Mouse (Mus musculus): ENCODE measurements around the gene Clic1. TPM values are rescaled to one million over a fixed set of nuclear protein-coding genes. Genes with fewer than 3 reads are reported as not detected.

Clic1 gene
- polyA plus RNA-seq, 1 experiment from 2014 or later, result 351 TPM

DNA sequence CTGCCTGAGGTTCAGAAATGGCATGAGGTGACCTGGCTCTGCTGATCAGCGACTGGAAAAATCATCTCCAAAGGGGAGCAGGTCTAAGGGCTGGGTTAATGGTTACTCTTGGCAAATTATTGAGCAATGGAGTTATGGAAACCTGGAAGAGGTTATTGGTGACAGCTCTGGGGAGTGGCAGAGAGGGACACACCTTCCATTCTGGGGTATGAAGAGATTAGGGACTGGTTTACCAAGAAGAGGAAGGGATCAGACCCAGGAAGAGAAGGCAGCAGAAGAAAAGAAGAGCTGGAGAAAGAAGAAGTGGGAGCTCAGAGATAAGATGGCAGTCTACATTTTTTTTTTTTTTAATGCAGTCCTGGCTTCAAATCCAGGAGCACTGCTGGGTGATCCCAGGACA lies 2.1 kb upstream of the Clic1 start:
- no peak for ATAC-seq (ENCODE audit: extremely low read depth, insufficient number of reproducible peaks, low FRiP score, low TSS enrichment)
- peak overlapping the region; percentile 99 for H3K27ac ChIP-seq (replicated peaks)
- no peaks in the 10 kb centered on the region for H3K9me3 ChIP-seq
- peak overlapping the region; percentile 95 for H3K4me2 ChIP-seq
- peak overlapping the region; percentile 20 for H3K4me3 ChIP-seq
- no peaks in the 10 kb centered on the region for H3K27me3 ChIP-seq (replicated peaks)
- peaks cover 8% of the 10 kb centered on the region for H3K36me3 ChIP-seq
- peak overlapping the region; percentile 70 for H3K9ac ChIP-seq
- WGBS, result 29% methylated on average over 1 of the region's 1 CpGs
- peaks cover 68% of the 10 kb centered on the region for H3K4me1 ChIP-seq

DNA sequence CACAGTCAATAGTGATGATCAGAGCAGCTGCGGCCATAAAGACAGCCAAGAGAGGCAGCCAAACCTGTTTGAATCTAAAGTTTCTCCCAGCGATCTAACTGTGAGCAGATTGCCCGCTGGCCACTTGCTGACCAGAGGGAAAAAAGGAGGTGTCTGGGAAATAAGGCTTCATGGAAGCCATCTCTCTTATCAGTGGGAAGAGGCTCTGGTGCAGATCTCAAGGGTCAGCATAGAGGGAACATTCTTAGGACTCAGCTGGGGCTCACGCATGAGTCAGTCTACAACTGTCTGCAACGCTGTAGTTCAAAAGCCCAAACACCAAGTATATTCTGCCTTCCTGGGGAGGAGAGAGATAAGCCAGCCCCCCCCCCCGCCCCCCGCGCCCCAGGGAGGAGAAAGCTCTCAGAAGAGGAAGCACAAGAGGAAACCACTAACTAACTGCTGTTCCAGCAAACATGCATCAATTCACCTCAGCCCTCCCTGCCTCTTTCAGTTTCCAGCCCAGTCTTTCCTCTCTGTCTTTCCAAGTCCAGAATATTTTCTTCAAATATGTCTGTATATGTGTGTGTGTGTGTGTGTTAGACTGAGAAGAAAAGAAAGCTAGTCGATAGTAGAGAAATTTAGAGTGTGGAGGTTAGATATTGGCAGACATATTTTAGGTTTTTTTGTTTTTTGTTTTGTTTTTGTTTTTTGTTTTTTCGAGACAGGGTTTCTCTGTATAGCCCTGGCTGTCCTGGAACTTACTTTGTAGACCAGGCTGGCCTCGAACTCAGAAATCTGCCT lies 1.4 kb upstream of the Clic1 start:
- peaks cover 74% of the 10 kb centered on the region for H3K4me1 ChIP-seq
- 19% methylated on average over 11 of the region's 11 CpGs for WGBS
- no peaks in the 10 kb centered on the region for H3K9me3 ChIP-seq
- H3K36me3 ChIP-seq, result peaks cover 14% of the 10 kb centered on the region
- peak overlapping the region; percentile 99 for H3K27ac ChIP-seq (replicated peaks)
- no peak for ATAC-seq (ENCODE audit: extremely low read depth, insufficient number of reproducible peaks, low FRiP score, low TSS enrichment)
- peak overlapping the region; percentile 20 for H3K4me3 ChIP-seq
- H3K27me3 ChIP-seq (replicated peaks), result no peaks in the 10 kb centered on the region
- H3K9ac ChIP-seq, result peak overlapping the region; percentile 70
- peak overlapping the region; percentile 95 for H3K4me2 ChIP-seq

DNA sequence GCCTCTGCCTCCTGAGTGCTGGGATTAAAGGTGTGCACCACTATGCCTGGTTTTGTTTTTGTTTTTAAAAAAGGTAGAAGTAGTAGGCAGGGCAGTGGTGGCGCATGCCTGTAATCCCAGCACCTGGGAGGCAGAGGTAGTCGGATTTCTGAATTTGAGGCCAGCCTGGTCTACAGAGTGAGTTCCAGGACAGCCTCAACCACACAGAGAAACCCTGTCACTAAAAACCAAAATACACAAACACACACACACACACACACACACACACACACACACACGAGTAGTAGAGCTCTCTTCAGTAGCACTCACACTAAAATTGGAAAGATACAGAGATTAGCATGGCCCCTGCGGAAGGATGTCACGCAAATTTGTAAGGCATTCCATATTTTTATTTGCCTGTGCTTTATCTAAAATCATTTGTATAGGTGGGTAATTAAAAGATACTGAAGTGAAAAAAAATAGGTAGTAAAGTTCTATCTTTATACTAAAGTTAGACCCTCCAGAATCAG lies 780 bp upstream of the Clic1 start:
- Histone ChIP-seq H3K27ac (replicated peaks) (peak overlapping the region; percentile 99), H3K4me1 (peaks cover 74% of the 10 kb centered on the region), H3K36me3 (peaks cover 20% of the 10 kb centered on the region), H3K9ac (peak overlapping the region; percentile 99; the same call in 1 of the 2 replicates), H3K4me2 (peak overlapping the region; percentile 95), H3K27me3 (replicated peaks) (no peaks in the 10 kb centered on the region), H3K9me3 (no peaks in the 10 kb centered on the region), H3K4me3 (peak overlapping the region; percentile 75)
- no peak for ATAC-seq (ENCODE audit: extremely low read depth, insufficient number of reproducible peaks, low FRiP score, low TSS enrichment)
- 61% methylated on average over 5 of the region's 5 CpGs for WGBS

DNA sequence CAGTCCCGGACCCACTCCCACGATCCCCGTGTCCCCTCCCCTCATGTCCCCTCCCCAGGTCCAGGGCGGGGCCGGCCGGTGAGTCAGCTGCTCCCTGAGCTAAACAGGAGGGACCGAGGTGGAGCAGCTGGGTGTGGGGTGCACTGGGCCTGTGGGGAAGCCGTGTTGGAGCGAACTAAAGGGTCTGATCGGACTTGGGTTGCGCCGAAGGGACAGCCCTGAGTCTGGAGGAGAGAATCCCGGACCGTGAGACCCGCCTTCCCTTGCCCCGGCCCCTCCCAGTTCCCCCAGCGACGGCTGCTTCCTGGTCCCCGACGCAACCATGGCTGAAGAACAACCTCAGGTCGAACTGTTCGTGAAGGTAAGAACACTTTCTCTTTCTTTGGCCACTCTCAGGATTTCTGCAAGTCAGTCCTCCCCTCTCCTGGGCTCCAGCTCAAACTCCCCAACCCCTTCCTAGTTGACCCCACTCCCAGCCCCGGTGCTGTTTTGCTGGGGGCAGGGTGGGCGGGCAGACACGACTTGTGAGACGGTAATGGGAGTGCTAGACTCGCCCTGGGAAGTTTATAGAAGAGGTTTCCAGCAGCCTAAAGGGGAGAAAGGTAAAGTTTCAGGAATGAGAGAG lies 472 bp downstream of the Clic1 start:
- Histone ChIP-seq H3K9ac (peak overlapping the region; percentile 99), H3K4me2 (peak overlapping the region; percentile 95), H3K4me3 (peak overlapping the region; percentile 75), H3K4me1 (peaks cover 66% of the 10 kb centered on the region), H3K27ac (replicated peaks) (peak overlapping the region; percentile 99), H3K27me3 (replicated peaks) (no peaks in the 10 kb centered on the region), H3K9me3 (no peaks in the 10 kb centered on the region), H3K36me3 (peaks cover 33% of the 10 kb centered on the region)
- peak; percentile 28 for ATAC-seq (ENCODE audit: extremely low read depth, insufficient number of reproducible peaks, low FRiP score, low TSS enrichment)
- WGBS, result 1% methylated on average over 27 of the region's 27 CpGs

DNA sequence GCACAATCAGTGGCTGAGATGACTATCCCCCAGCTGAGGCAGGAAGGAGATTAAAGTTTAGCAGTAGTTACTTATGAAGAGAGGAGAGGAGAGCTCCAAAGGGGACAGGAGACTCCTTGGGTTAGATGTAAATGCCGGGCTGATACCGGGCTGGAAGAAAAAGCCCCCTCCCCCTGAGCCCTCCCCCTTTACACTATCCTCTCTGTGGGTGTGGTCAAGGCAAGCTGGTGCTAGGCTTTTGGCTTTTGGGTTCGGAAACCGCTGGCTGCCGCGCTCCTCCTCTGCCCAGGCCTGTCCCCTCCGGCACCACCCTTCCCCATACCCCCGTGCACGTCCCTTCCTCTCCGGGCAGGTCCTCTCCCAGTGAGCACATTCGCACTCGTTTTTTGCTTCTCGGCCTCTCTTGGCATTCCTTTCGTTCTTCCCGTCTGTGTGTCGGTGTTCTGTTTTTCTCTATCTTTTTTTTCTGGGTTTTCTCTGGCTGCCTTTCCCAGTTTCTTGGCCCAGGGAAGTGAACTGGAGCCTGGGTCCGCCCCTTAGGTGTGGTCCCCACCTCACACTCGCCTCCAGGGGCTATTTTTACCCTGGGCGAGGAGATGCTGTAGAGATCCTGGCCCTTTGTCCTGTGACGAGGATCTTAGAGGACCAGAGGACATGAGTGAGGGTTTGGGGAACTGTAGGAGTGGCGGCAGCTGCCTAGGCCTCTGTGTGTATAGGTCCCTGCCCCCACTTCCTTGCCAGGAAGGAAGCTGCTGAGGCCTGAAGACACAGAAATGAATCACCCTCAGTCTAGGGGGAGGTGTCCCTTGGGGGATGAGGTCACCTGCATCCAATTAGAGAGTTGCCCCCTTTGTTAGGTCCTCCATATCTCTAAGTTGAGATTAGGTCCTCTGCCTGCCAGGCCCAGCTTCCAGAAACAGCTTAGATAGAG lies 1.7 kb downstream of the Clic1 start:
- Histone ChIP-seq H3K27me3 (replicated peaks) (no peaks in the 10 kb centered on the region), H3K9me3 (no peaks in the 10 kb centered on the region), H3K27ac (replicated peaks) (peak overlapping the region; percentile 99), H3K4me3 (peak overlapping the region; percentile 75), H3K9ac (peak overlapping the region; percentile 99), H3K4me1 (peaks cover 63% of the 10 kb centered on the region), H3K36me3 (peaks cover 45% of the 10 kb centered on the region), H3K4me2 (peak overlapping the region; percentile 95)
- ATAC-seq (ENCODE audit: extremely low read depth, insufficient number of reproducible peaks, low FRiP score, low TSS enrichment), result peak; percentile 51
- WGBS, result 1% methylated on average over 21 of the region's 21 CpGs

DNA sequence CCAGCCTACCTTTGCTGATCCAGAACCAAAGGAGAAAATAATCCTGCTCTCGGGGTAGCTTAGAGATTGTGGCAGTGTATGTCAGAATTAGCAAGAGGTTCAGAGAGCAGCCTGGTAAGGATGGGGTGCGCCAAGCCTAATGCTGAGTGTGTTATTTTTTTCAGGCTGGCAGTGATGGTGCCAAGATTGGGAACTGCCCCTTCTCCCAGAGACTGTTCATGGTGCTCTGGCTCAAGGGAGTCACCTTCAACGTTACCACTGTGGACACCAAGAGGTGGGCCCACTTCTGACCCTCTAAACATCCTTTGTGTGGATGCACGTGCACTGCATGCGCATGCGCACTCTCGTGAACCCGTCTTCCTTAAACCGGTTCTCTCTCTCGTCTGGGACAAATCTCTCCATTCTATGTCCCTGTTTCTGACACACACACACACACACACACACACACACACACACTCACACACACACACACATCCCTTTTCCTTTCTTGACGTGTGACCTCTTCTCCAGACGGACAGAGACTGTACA lies 2.6 kb downstream of the Clic1 start:
- Histone ChIP-seq H3K4me1 (peaks cover 58% of the 10 kb centered on the region), H3K4me3 (peak overlapping the region; percentile 75), H3K9me3 (no peaks in the 10 kb centered on the region), H3K36me3 (peaks cover 53% of the 10 kb centered on the region), H3K27me3 (replicated peaks) (no peaks in the 10 kb centered on the region), H3K4me2 (peak overlapping the region; percentile 95), H3K27ac (replicated peaks) (peak overlapping the region; percentile 99), H3K9ac (peak overlapping the region; percentile 99)
- WGBS, result 57% methylated on average over 12 of the region's 12 CpGs
- no peak for ATAC-seq (ENCODE audit: extremely low read depth, insufficient number of reproducible peaks, low FRiP score, low TSS enrichment)

DNA sequence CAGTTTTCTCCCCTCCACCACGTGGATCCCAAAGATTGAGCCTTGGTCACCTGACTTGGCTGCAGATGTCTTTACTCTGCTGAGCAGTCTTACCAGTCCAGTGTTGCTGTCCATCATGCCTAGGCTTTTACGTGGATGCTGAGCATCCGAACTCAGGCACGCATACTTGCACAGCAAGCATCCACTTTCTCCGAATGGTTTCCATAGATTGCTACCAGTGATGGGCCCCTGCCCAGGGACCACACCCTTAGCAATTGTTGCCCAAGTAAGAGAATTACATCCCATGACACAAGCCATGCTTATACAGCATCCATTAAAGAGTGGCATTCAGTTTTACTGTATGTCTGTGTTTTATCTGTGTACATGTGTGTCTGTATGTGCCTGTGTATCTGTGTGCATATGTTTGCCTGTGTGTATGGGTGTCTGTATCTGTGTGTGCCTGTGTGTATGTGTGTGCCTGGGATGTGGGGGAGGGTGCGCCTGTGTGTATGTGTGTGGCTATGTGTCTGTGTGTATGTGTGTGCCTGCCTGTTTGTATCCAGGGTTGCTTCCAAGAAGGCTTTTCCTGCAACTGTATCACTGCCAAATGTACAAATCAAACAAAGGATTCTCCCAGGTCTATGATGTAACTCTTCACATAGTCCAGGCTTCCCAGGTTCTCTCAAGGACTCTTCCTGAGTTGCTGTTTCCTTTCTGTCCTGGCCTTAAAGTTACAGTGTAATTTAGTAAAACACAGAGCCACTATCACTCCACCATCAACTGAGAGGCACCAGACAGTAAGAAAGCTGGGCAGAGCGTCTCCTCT lies 6.1 kb downstream of the Clic1 start:
- H3K36me3 ChIP-seq, result peaks cover 72% of the 10 kb centered on the region
- 86% methylated on average over 7 of the region's 7 CpGs for WGBS
- no peak overlapping the region for H3K4me3 ChIP-seq

DNA sequence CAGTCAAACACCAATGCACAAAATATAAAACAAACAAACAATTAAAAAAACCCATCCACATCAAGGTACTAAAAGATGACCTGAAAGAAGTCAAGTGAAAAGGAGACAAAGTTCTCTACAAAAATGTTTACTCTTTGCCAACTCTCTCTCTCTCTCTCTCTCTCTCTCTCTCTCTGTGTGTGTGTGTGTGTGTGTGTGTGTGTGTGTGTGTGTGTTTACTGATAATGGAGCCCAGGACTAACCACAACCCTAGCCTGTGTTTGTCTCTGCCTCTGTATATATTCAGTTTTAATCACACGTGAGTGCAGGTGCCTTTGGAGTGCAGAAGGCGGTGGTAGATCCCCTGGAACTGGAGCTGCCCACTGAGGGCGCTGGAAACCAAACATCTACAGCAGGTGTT lies 7.3 kb downstream of the Clic1 start:
- Histone ChIP-seq H3K9me3 (no peaks in the 10 kb centered on the region), H3K9ac (no peak overlapping the region)
- WGBS, result 66% methylated on average over 3 of the region's 3 CpGs

More for the DNA sequence above, 6.1 kb downstream of the Clic1 start:
- Histone ChIP-seq H3K4me2 (0 out of 2 replicates have a peak overlapping the region, but pooled peaks have one; percentile 1), H3K9ac (0 out of 2 replicates have a peak overlapping the region, but pooled peaks have one; percentile 42), H3K27ac (replicated peaks) (peak overlapping the region; percentile 21; the same call in 1 of the 2 replicates), H3K27me3 (replicated peaks) (no peaks in the 10 kb centered on the region), H3K9me3 (no peaks in the 10 kb centered on the region), H3K4me1 (peaks cover 53% of the 10 kb centered on the region)
- no peak for ATAC-seq (ENCODE audit: extremely low read depth, insufficient number of reproducible peaks, low FRiP score, low TSS enrichment)

DNA sequence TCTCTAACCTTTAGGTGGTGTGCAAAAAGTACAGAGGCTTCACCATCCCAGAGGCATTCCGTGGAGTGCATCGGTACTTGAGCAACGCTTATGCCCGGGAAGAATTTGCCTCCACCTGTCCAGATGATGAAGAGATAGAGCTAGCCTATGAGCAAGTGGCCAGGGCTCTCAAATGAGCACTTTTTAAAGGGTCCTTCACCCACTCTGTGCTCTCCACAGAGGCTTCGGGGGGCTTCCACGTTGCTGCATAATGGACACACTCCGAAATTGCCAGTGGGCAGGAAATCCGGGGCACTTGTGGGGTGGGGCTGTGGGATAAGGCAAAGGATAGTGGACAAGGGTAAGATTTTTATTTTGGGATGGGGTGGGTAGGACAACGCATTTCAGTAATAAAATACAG lies 8.6 kb downstream of the Clic1 start:
- no peaks in the 10 kb centered on the region for H3K9me3 ChIP-seq
- ATAC-seq (ENCODE audit: extremely low read depth, insufficient number of reproducible peaks, low FRiP score, low TSS enrichment), result no peak
- H3K27me3 ChIP-seq (replicated peaks), result peaks cover 4% of the 10 kb centered on the region; the same call in 1 of the 2 replicates
- peak overlapping the region; percentile 97 for H3K9ac ChIP-seq
- H3K27ac ChIP-seq (replicated peaks), result peak overlapping the region; percentile 96
- 55% methylated on average over 9 of the region's 9 CpGs for WGBS
- H3K4me3 ChIP-seq, result peak overlapping the region; percentile 86
- H3K36me3 ChIP-seq, result peaks cover 82% of the 10 kb centered on the region
- peaks cover 44% of the 10 kb centered on the region for H3K4me1 ChIP-seq
- peak overlapping the region; percentile 82 for H3K4me2 ChIP-seq

More for the DNA sequence above, 7.3 kb downstream of the Clic1 start:
- peaks cover 56% of the 10 kb centered on the region for H3K4me1 ChIP-seq
- no peak overlapping the region for H3K4me2 ChIP-seq
- no peak overlapping the region for H3K27ac ChIP-seq (replicated peaks)
- H3K36me3 ChIP-seq, result peaks cover 82% of the 10 kb centered on the region
- no peaks in the 10 kb centered on the region for H3K27me3 ChIP-seq (replicated peaks)
- no peak overlapping the region for H3K4me3 ChIP-seq
- ATAC-seq (ENCODE audit: extremely low read depth, insufficient number of reproducible peaks, low FRiP score, low TSS enrichment), result no peak

Data from heart, embryonic 13.5 days (tissue).